Mouse (Mus musculus): ENCODE measurements around the gene Dock10. TPM values are rescaled to one million over a fixed set of nuclear protein-coding genes. Genes with fewer than 3 reads are reported as not detected.

Gene Dock10
- polyA plus RNA-seq, 1 experiment from 2014 or later, result 4.4 TPM

GRCm38 (mm10) chr1:80461348-80461747, 297.0 kb downstream of the Dock10 start, which contains the start of gene Gm45261:
Gm45261 (minus strand) TSS chr1:80461448.
- H3K36me3 ChIP-seq (ENCODE audit: control insufficient read depth, insufficient read depth, low read length), result no peaks in the 10 kb centered on the region
- 69% methylated on average over 6 of the region's 6 CpGs for WGBS
- no peaks in the 10 kb centered on the region for H3K4me1 ChIP-seq (ENCODE audit: control insufficient read depth in 2 of 2, insufficient read depth in 2 of 2, low read length in 2 of 2)
- no peaks in the 10 kb centered on the region for H3K27me3 ChIP-seq (ENCODE audit: control insufficient read depth, insufficient read depth, low read length)
- no peak within 1 kb of the TSS for H3K4me2 ChIP-seq (ENCODE audit: low read length)
- no peaks in the 10 kb centered on the region for H3K9me3 ChIP-seq (ENCODE audit: control insufficient read depth, low read length)
- no peak for ATAC-seq (ENCODE audit: insufficient number of reproducible peaks, insufficient read depth, low FRiP score, low read depth)
- H3K4me3 ChIP-seq (ENCODE audit: control insufficient read depth in 1 of 2, insufficient read depth in 1 of 2, low read depth in 1 of 2, low read length in 2 of 2), result no peak within 1 kb of the TSS
- no peak within 1 kb of the TSS for H3K27ac ChIP-seq (replicated peaks in 1 of 2; ENCODE audit: control insufficient read depth in 1 of 2, insufficient read depth in 1 of 2, low read depth in 2 of 2, low read length in 2 of 2)
- no peak within 1 kb of the TSS for H3K9ac ChIP-seq (ENCODE audit: low read length)

DNA sequence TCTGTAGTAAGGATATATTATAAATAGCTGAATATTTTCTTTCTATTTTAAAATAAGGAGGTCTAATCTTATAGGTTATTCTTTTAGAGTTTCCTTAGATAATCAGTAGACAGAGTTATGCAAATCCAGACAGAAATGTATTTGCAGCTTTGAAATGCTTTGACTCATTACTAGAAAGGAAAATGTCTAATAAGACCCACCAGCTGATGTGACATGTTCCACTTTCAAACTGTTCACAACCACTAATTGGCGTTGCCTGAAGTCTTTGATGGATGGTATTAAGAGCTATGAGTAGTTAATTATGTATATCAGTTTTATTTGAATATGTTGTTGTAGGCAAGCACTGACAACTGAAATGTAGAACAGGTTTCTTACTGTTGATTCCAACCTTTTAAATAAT, 298.4 kb downstream of the Dock10 start:
- H3K27me3 ChIP-seq (ENCODE audit: control insufficient read depth, insufficient read depth, low read length), result no peaks in the 10 kb centered on the region
- no peaks in the 10 kb centered on the region for H3K4me1 ChIP-seq (ENCODE audit: control insufficient read depth in 2 of 2, insufficient read depth in 2 of 2, low read length in 2 of 2)
- H3K36me3 ChIP-seq (ENCODE audit: control insufficient read depth, insufficient read depth, low read length), result no peaks in the 10 kb centered on the region
- no peak overlapping the region for H3K9ac ChIP-seq (ENCODE audit: low read length)
- ATAC-seq (ENCODE audit: insufficient number of reproducible peaks, insufficient read depth, low FRiP score, low read depth), result no peak
- no peak overlapping the region for H3K4me3 ChIP-seq (ENCODE audit: control insufficient read depth in 1 of 2, insufficient read depth in 1 of 2, low read depth in 1 of 2, low read length in 2 of 2)
- H3K27ac ChIP-seq (replicated peaks in 1 of 2; ENCODE audit: control insufficient read depth in 1 of 2, insufficient read depth in 1 of 2, low read depth in 2 of 2, low read length in 2 of 2), result no peak overlapping the region
- WGBS, result 78% methylated on average over 1 of the region's 1 CpGs
- H3K4me2 ChIP-seq (ENCODE audit: low read length), result no peak overlapping the region
- H3K9me3 ChIP-seq (ENCODE audit: control insufficient read depth, low read length), result no peaks in the 10 kb centered on the region

DNA sequence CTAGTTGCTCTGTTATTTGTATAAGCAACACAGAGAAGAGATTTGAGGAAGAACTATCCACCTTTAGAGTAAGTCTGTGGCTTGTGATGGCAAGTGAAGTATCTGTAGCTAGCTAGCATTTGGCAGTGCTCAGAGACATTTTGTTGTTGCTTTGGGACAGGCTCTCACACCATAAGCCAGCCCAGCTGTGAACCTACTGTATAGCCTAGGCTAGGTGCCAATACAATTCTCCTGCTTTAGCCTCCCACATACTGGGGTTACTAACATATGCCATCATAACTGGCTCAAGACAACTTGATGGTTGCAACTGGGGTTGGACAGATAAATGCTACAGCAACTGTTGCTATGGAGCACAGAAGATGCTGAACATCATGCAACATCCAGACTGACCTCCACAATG, 298.9 kb downstream of the Dock10 start:
- Histone ChIP-seq H3K27me3 (ENCODE audit: control insufficient read depth, insufficient read depth, low read length) (no peaks in the 10 kb centered on the region), H3K27ac (replicated peaks in 1 of 2; ENCODE audit: control insufficient read depth in 1 of 2, insufficient read depth in 1 of 2, low read depth in 2 of 2, low read length in 2 of 2) (no peak overlapping the region), H3K9ac (ENCODE audit: low read length) (no peak overlapping the region), H3K36me3 (ENCODE audit: control insufficient read depth, insufficient read depth, low read length) (no peaks in the 10 kb centered on the region), H3K4me1 (ENCODE audit: control insufficient read depth in 2 of 2, insufficient read depth in 2 of 2, low read length in 2 of 2) (no peaks in the 10 kb centered on the region), H3K4me3 (ENCODE audit: control insufficient read depth in 1 of 2, insufficient read depth in 1 of 2, low read depth in 1 of 2, low read length in 2 of 2) (no peak overlapping the region), H3K9me3 (ENCODE audit: control insufficient read depth, low read length) (no peaks in the 10 kb centered on the region), H3K4me2 (ENCODE audit: low read length) (no peak overlapping the region)
- no peak for ATAC-seq (ENCODE audit: insufficient number of reproducible peaks, insufficient read depth, low FRiP score, low read depth)

DNA sequence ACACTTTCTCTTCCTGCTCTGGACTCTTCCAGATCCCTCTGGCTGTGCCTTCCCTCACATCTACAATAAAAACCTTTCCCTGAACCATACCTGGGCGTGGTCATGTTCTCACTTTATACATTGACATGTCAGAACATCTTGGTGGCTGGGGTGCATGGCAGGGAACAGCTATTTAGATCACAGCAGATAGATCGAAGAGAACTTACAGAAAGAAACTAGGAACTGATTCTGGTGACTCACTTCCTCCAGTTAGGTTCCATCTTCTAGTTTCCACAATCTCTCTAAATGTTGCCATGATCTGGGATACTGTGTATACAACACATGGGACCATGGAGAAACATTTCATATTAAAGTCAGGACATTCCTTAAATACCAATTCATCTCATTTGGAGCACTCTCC, 304.4 kb downstream of the Dock10 start:
- Histone ChIP-seq H3K27me3 (ENCODE audit: control insufficient read depth, insufficient read depth, low read length) (no peaks in the 10 kb centered on the region), H3K9ac (ENCODE audit: low read length) (no peak overlapping the region), H3K9me3 (ENCODE audit: control insufficient read depth, low read length) (no peaks in the 10 kb centered on the region), H3K36me3 (ENCODE audit: control insufficient read depth, insufficient read depth, low read length) (no peaks in the 10 kb centered on the region), H3K4me2 (ENCODE audit: low read length) (no peak overlapping the region), H3K4me3 (ENCODE audit: control insufficient read depth in 1 of 2, insufficient read depth in 1 of 2, low read depth in 1 of 2, low read length in 2 of 2) (no peak overlapping the region), H3K27ac (replicated peaks in 1 of 2; ENCODE audit: control insufficient read depth in 1 of 2, insufficient read depth in 1 of 2, low read depth in 2 of 2, low read length in 2 of 2) (no peak overlapping the region), H3K4me1 (ENCODE audit: control insufficient read depth in 2 of 2, insufficient read depth in 2 of 2, low read length in 2 of 2) (no peaks in the 10 kb centered on the region)
- no peak for ATAC-seq (ENCODE audit: insufficient number of reproducible peaks, insufficient read depth, low FRiP score, low read depth)
- 65% methylated on average over 2 of the region's 2 CpGs for WGBS

GRCm38 (mm10) chr1:80451914-80452549, 306.3 kb downstream of the Dock10 start:
- Histone ChIP-seq H3K9ac (ENCODE audit: low read length) (no peak overlapping the region), H3K27me3 (ENCODE audit: control insufficient read depth, insufficient read depth, low read length) (no peaks in the 10 kb centered on the region), H3K9me3 (ENCODE audit: control insufficient read depth, low read length) (no peaks in the 10 kb centered on the region), H3K4me3 (ENCODE audit: control insufficient read depth in 1 of 2, insufficient read depth in 1 of 2, low read depth in 1 of 2, low read length in 2 of 2) (no peak overlapping the region), H3K36me3 (ENCODE audit: control insufficient read depth, insufficient read depth, low read length) (no peaks in the 10 kb centered on the region), H3K27ac (replicated peaks in 1 of 2; ENCODE audit: control insufficient read depth in 1 of 2, insufficient read depth in 1 of 2, low read depth in 2 of 2, low read length in 2 of 2) (no peak overlapping the region), H3K4me1 (ENCODE audit: control insufficient read depth in 2 of 2, insufficient read depth in 2 of 2, low read length in 2 of 2) (no peaks in the 10 kb centered on the region), H3K4me2 (ENCODE audit: low read length) (no peak overlapping the region)
- WGBS, result 71% methylated on average over 1 of the region's 1 CpGs
- ATAC-seq (ENCODE audit: insufficient number of reproducible peaks, insufficient read depth, low FRiP score, low read depth), result no peak

All from heart, embryonic 14.5 days (tissue).